Mouse (Mus musculus): Measurements from ENCODE around the gene Olfr325.
"Not testable (repeated sequence)": the region's sequence is repeated elsewhere in the genome, so short reads cannot be mapped to it uniquely, and the experiment has no call there.

Gene Olfr325

DNA sequence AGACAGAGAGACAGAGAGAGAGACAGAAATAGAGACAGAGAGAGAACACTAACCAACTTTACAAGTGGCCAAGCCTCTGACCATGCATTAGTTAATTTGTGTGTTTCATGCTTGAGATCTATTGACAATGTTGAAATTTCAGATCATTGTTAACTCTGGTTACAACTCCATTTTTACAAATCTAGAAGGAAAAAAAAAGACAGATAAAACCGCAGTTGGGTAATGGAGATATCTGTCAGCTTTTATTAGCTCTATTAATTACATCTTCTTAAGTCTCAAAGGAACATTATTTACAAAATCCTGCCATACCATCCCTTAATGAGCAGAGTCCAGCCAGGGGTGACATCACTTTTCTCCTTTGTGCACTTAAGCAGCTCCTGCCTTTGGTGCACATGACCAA, at the start of gene Olfr325:
Gene Olfr325 (plus strand): TSS at position 301 of the 400 bp plus-strand sequence.
- no peak for DNase-seq

DNA sequence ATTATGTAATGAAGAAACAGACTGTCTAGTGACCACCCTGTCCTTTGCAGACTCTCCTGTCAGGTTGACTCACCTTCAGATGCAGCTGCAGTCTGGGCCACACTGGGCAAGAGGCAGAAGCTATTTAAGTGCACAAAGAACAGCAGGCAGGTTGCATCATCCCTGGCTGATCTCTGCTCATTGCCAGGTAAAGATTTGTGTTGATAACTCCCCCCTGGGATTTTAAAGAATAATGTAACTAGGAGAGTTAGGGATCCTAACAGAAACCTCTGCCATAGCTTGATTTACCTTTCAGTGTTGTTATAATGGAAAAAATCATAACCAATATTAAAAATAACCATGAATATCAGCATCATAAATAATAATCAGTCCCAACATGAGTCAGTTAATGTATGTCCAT, 42.8 kb upstream of the Olfr325 start, which contains the start of gene Olfr330:
Gene Olfr330 (minus strand): TSS at position 101 of the 400 bp plus-strand sequence.
- not testable (repeated sequence) for DNase-seq

DNA sequence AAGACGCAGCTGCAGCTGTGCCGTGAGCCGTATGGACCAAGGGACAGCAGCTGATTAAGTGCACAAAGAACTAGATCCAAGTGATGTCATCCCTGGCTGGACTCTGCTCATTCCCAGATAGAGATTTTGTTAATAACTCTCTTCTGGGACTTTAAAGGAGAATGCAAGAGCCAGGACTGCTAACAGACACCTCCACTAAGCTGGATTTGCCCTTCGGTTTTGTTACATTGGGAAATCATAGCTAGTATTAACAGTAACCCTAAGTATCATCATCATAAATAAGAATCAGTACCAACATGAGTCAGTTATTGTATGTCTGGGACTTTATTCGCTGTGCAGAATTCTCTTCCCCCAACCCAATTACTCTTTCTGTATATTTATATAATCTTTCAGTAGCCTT, 31.2 kb upstream of the Olfr325 start, which contains the start of gene Olfr329-ps:
Gene Olfr329-ps (minus strand): TSS at position 101 of the 400 bp plus-strand sequence.
- no peak for DNase-seq

DNA sequence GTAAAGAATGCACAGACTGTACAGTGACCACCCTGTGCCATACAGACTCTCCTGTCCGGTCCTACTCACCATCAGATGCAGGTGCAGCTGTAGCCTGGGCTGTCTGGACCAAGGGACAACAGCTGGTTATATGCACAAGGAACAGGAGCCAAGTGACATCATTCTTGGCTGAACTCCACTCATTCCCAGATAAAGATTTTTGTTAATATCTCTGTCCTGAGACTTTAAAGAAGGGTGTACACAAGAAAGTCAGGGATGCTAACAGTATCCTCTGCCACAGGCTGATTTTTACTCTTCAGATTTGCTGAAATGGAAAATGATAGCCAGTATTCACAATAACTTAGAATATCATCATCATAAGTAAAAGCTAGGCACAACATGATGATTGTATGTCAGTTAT, 22.0 kb upstream of the Olfr325 start, which contains the start of gene Olfr328:
Gene Olfr328 (minus strand): TSS at position 101 of the 400 bp plus-strand sequence.
- DNase-seq, result no peak

DNA sequence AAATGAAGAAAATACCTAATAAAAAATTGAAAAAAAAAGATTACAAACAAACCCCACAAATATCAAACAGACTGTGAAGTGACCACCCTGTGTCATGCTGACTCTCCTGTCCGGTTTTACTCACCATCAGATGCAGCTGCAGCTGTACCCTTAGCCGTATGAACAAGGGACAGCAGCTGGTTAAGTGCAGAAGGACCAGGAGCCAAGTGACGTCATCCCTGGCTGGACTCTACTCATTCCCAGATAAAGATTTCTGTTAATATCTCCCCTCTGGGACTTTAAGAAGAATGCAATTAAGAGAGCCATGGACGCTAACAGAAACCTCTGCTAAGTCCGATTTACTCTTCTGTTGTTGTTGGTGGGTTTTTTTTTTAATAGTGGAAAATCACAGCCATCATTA, 7.1 kb upstream of the Olfr325 start, which contains the start of gene Olfr224:
Gene Olfr224 (minus strand): TSS at position 149 of the 400 bp plus-strand sequence.
- peak; percentile 4 for DNase-seq

DNA sequence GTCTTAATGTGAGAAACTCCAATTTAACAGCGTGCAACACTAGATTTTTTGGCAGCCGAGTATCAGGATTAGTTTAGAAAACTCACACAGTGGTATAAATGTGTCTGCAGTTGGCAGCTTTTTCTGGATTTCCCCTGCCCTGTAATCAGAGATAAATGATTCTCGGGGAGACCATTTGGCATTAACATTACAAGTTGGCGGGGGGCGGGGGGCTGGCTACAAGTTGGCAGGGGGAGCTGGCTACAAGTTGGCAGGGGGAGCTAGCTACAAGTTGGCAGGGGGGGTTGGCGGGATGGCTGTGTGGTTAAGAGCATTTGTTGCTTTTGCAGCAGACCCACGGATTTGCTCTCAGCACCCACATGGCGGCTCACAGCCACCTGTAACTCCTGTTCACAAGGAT, 1.1 kb downstream of the Olfr325 start:
- no peak for DNase-seq

DNA sequence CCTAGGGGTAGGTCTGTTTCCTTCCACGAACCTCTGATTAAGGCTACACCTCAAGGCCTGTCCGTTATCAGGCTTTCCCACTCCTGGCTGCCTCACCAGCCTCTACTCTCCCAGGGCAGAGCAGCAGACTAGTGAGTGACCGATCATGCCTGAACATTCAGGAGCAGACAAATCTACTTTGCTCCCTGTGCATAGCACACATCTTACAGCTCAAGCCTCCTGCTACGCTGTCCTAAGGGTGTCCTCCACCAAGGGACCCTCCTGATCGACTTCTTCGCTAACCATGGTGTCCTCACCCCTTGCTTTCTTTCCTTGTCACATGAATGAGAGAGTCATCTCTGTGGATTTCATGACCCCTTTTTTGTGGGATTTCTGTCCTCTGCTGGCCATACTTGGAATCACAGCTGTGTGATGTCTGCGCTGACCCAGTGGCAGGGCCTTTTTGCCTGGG, 10.4 kb downstream of the Olfr325 start:
- DNase-seq, result peak; percentile 28

DNA sequence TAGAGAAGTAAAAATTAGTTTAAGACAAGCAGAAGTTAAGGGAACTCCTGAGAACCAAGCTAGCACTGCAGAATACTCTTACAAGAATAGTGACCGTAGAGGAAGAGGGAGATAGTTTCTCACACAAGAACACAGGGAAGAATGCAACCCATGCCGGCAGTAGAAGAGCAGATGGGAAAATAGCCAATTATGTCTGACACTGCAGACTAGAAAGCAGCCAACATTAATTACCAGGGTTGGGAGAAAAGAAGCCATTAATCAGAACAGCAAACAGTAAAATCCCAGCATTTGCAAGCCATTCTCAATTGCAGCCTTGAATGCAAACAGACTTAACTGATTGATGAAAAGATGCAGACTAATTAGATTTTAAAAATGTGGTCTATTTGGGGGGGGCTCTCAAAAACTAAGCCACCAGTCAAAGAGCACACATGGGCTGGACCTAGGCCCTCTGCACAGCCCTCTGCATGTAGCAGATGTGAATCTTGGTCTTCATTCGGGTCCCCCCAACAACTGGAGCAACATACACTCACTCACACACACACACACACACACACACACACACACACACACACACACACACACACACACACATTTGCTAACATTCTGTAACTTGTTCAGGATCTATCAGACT, 11.2 kb downstream of the Olfr325 start:
- no peak for DNase-seq

DNA sequence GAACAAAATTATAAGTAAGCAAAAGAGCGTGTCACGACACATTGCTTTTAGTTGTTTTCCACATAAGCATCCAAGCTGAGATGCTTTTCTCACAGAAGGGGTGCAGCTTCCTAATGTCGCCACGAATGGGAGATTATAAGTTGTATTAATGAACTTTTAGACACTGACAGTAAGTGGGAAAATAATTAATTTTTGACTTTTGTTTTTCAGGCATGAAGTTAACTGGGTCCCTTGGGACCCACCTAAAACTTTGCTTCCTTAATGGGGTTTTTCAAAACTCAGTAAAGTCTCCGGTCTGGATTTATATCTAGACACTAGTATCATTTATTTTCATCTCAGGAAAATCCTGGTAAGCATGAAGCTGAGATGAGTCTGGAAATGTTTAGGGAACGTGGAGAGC, 17.3 kb downstream of the Olfr325 start, which contains the start of gene Olfr324:
Gene Olfr324 (plus strand): TSS at position 301 of the 400 bp plus-strand sequence.
- no peak for DNase-seq

DNA sequence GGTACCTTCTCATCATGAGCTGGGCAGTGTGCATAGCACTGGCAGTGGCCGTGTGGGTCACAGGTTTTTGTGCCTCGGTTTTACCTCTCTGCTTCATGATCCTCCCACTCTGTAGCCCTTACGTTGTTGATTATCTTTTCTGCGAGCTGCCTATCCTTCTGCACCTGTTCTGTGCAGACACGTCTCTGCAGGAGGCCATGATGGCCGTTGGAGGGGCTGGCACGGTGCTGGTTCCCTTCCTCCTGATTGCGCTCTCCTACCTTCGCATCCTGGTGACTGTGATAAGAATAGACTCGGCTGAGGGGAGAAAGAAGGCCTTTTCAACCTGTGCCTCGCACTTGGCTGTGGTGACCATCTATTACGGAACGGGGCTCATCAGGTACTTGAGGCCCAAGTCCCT, 20.3 kb downstream of the Olfr325 start:
- DNase-seq, result no peak

DNA sequence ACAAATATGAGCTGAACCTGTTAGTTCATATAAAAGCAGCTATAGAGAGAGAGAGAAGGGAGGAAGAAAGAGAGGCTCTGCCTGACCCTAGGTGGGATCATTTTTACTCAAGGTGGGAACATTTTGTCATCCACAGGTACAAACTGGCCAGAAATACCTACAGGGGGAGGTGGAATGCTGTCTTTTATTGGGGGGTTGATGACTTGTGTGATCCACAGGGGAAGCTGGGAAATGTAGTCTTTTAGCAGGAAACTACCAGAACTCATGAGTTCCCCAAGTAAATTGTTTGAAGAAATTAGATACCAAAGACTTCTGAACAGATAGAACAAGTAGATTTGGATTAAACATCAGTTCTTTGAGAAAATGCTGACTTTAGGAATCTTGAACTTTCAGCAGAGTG, 24.5 kb downstream of the Olfr325 start:
- DNase-seq, result no peak

DNA sequence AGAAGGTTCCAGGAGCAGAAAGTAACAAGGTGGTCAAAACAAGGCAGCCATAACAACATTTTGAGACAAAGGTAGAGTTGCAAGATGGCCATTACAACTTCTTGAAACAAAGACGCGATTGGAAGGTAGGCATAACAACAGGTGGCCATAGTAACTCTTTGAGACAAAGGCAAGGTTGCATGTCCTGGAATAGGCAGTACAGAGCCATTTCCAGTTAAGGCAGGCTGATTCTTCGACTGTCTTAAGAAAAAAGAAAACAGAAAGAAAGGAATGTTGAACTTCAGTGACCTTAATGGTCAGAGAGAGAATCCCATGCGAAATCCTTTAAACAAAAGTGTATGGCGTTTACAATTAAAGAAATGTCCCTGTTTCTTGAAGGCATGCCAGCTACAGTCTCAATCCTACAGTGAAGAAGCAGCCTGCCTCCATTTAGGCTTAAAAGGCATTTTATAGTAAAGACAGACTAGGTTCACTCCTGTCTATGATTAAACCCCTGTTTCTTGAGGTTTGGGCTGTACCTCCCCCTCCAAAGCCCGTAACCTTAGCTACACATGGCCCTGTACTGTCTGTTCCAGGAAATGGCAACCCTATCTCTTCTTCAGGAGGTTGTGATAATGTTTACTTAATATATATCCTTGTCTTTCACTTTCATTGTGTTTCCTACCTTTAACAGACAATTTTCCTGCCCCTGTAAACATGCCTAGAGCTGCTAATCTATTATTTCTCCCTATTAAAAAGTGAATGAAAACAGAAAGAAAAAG, 25.4 kb downstream of the Olfr325 start:
- DNase-seq, result no peak

DNA sequence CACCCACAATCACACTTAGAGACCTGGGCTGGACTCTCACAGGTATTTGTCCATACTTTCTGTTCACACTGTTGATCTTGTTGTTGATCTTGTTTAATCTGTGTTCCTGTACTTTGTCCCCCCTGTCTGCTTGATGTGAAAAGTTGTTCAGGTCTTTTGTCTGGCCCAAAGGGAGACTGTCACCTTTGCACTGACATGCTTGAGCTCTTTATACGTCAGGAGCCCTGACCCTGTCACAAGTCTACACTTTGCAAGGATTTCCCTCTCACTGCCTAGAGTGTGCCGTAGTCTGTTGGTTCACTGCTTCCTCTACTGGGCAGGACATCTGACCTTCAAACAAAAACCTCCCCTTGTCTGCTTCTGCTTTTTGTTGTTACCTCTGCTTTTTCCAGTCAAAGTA, 27.2 kb downstream of the Olfr325 start:
- no peak for DNase-seq

DNA sequence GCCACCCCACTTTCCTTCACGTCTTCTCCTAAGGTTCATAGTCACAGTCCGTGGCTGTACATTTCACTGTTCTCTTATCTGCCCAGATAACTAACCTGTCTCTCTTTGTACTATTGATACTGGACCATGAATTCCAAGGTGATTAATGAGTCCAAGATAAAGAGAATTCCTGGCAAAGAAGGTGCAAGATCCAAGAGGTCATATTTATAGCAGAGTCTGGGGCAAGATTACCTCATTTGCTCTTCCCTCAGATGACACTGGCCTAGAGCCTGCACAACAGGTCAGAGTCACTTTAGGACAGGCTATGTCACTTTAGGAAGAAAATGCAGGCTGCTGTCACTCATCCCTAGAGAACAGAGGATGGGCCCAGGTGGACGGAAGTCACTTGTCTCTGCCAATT, 27.7 kb downstream of the Olfr325 start:
- no peak for DNase-seq

DNA sequence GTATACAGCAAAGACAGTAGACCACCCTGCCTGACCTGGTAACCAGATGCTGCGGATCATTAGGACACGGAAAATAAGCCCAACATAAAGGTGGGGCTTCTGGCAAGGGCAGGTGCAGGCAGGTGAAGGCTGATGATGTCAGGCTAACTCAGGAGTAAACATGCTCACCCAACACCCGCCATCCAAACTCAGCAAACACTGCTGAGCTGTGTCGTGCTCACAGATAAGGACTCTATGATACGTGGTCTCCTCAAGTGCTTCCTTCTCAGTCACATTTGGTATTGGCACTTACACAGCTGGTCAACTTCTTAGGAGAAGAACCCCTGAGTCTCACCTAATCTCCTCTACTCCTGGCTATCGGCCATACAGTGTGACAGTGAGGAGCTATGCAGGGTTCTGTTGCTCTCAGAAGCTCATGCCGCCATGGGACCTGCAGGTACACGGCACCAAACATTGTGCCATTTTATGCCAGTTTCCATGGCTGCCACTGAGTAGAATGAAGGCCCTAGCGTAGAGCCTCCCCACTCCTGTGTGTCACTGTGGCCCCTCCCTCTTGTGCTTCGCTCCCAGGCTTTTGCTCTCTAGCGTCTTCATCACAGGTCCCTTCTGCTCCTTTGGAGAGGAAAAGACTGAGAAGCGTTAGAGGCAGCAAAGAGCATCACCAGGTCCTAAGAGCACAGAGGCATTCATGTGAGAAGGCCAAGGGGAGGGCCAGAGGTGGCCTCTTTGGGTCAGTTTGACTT, 28.8 kb downstream of the Olfr325 start:
- DNase-seq, result no peak

DNA sequence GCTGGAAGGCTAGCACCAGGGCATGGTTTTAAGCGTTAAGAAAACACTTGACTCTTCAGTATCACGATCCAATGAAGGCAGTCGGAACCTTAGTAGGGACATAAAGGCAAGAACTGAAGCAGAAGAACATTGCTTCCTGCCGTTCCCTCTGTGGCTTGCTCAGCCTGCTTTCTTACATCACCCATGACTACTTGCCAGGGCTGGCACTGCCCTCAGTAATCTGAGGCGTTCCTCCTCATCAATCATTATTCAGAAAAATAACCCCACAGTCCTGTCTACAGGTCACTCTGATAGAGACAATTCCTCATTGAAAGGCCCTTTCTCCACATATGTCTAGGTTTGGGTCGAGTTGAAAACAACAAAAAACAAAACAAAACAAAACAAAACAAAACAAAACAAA, 29.5 kb downstream of the Olfr325 start:
- DNase-seq, result no peak

DNA sequence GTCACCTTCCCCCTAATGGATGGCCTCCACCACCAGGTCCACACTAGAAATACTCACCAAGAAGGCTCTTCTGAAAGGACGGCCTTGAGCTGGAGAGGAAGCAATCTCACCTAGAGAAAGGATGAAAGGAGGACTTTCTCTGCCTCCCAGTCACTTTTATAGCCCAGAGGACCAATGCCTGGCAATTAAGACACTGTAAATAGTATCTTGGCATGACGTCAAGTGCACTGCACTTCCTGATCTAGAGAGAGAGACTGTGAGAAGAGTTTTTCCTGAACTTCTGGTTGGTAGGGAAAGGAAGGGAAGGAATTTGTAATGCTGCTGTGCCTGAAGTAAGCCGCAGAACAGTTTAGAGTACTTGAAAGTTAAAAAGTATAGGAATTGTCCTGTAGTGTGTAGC, 35.8 kb downstream of the Olfr325 start:
- DNase-seq, result no peak

DNA sequence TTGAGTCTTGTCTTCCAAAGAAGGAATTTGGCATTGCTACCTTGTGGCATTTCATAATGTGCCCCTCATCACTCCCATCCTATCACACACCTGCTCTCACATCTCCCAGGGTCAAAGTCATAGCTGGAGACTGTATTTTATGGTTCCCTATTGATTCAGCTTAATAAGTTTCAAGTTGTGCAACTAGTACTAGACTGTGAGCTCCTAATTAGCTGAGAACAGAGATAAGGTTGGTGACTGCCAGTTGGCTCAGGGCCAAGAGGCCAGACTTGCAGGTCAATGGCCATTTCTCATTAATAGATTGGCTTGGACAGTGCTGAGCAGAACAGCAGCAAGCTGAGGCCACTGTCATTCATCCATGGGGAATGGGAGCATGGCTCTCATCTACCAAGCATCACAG, 37.0 kb downstream of the Olfr325 start:
- DNase-seq, result peak; percentile 15

DNA sequence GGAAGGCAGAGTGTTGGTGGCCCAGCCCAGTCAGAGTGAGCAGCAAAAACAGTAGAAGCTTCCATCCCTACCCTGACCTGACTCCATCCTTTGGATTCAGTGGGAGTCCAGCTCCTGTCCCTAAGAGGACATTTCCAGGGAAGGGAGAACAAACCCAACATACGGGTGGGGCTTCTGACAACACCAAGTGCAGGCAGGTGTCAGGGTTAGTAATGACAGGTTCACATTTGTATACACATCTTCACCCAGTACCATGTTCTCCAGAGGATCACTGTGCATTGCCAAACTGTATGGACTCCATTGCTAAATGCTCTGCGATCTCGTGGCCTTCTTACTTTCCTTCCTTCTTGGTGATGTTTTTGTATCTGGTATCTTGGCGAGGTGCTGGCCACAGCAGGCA, 38.4 kb downstream of the Olfr325 start, which contains the start of gene 2210407C18Rik:
Gene 2210407C18Rik (minus strand): TSS at position 101 of the 400 bp plus-strand sequence.
- DNase-seq, result no peak

DNA sequence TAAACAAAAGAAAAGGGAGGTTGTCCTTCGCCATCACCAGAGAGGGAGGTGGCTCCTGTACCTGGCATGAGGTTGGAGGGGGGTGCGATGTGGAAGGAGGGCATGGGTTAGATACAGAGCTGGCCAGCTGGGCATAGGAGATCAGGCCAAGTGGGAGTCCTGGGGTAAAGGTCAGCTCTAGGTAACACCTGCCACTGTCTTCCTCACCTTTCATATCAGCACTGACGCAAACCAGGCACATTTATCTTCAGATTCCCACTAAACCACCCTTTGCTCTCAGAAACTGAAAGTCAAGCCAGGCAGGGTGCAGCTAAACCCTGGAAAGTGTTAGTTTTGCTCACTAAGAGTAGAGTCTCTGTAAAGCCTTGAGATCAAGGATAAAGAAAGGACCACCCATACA, 40.8 kb downstream of the Olfr325 start:
- DNase-seq, result no peak

DNA sequence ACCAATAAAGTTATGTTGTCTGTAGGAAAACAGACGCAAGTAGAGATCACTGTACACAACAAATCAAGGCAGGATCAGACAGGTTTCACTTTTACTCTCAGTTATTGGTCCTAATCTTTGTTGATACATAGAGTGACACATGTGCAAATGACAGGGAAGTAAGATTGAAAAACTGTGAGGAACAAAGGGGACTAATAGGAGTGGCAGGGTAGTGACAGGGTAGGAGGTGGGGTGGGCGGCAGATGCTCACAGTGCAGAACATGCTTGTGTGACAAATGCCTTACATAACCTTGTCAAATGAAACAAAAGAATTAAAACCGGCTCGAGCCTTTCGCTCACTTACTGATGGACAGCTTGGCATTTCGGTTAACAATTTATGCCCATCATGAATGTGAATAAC, 41.3 kb downstream of the Olfr325 start:
- no peak for DNase-seq

DNA sequence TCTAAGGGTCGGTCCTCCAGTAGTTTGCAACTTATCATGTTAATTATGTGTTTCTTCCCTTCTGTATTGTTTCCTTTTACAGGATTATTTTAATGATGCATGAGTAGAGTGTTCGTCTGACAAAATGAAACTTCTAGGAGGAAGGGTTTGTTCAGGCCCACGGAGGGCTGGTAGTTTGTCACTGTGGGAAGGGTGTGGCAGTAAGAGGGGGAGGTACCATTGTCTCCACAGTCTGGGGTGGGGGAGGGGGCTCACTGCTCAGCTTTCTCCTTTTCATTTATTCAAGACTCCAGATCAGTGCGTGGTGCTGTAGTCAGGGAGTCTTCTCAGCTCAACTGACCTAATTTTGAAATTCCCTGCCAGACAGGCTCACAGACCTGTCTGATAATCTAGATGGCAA, 48.6 kb downstream of the Olfr325 start:
- no peak for DNase-seq

DNA sequence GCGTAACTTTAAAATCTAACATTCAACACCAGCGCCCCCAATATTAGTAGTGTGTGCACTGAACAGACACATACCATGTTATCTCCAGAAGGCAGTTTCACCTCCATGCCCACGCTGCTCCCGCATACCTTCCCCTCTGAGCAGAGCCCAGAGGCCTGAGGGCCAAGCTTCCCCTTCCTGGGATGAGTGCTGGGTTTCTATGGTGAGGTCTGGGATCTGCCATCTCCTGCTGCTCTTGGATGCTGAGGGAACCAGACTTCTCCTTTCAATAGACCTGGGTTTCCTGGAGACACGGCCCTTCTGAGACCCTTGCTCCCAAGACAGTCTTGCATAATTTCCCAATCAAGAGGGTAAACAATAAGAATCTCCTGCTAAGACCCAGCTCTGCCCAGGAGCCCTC, 52.9 kb downstream of the Olfr325 start, which contains the start of gene Olfr323:
Gene Olfr323 (minus strand): TSS at position 101 of the 400 bp plus-strand sequence.
- DNase-seq, result no peak

All from lung, postnatal 36 days (tissue).